Mouse (Mus musculus) ES-E14 (cell line): Measurements from ENCODE around the gene Rgs6. TPM values are rescaled to one million over a fixed set of nuclear protein-coding genes. Genes with fewer than 3 reads are reported as not detected.
A peak's percentile ranks its signal among the peaks of the same experiment; 100 is the strongest.

Source experiments
- DNase-seq: peaks from one replicate; pipeline ENCODE4 v3.0.0-alpha.2; 2013; ENCODE audit warnings: low read depth, low spot score
- H3K27ac ChIP-seq: 2 replicates; pipeline ENCODE4 v1.5.1; 2012; ENCODE audit warnings: low read depth, mild to moderate bottlenecking, low read length, moderate library complexity, mixed read lengths; ENCODE audit not compliant: poor library complexity, insufficient read depth, severe bottlenecking
- H3K36me3 ChIP-seq: 2 replicates; pipeline ENCODE4 v1.6.1; 2012; ENCODE audit warnings: mild to moderate bottlenecking, low read length, moderate library complexity, mixed read lengths; ENCODE audit not compliant: control insufficient read depth, poor library complexity, insufficient read depth, severe bottlenecking
- H3K4me1 ChIP-seq, 2 experiments: fragments of 150-350 bp in 1 of 2; sonication (generic) in 1 of 2; 2 replicates each; pipeline ENCODE4 v1.6.1; 2012; ENCODE audit warnings: low read length in 2 of 2, mild to moderate bottlenecking in 1 of 2, mixed read lengths in 1 of 2; ENCODE audit not compliant: control insufficient read depth in 2 of 2, insufficient read depth in 2 of 2, poor library complexity in 1 of 2
- H3K4me3 ChIP-seq, 2 experiments: fragments of 150-350 bp in 1 of 2; sonication (generic) in 1 of 2; 2 replicates each; pipeline ENCODE4 v1.5.1; 2012; ENCODE audit warnings: low read length in 2 of 2, low read depth in 1 of 2, mild to moderate bottlenecking in 1 of 2, mixed read lengths in 1 of 2; ENCODE audit not compliant: insufficient read depth in 1 of 2, poor library complexity in 1 of 2, severe bottlenecking in 1 of 2
- H3K9ac ChIP-seq: 2 replicates; pipeline ENCODE4 v1.6.1; 2012; ENCODE audit warnings: low read depth, mild to moderate bottlenecking, low read length, mixed read lengths; ENCODE audit not compliant: poor library complexity, insufficient read depth, severe bottlenecking
- H3K9me3 ChIP-seq: fragments of 150-350 bp; sonication (generic); 2 replicates; pipeline ENCODE4 v1.6.1; 2012; ENCODE audit warnings: low read depth, mild to moderate bottlenecking, low read length; ENCODE audit not compliant: control insufficient read depth, insufficient read depth
- CHD2 ChIP-seq: IDR thresholded peaks from 2 replicates; pipeline ENCODE4 v1.6.1; 2014; ENCODE audit warnings: mild to moderate bottlenecking, low read depth, low read length, inconsistent platforms
- HCFC1 ChIP-seq: IDR thresholded peaks from 2 replicates; pipeline ENCODE4 v1.6.1; 2012; ENCODE audit warnings: low read length, inconsistent platforms, borderline replicate concordance; ENCODE audit not compliant: insufficient read depth
- MAFK ChIP-seq: IDR thresholded peaks from 2 replicates; pipeline ENCODE4 v1.6.1; 2014; ENCODE audit warnings: mild to moderate bottlenecking, low read depth, low read length, inconsistent platforms; ENCODE audit not compliant: insufficient read depth
- ZC3H11A ChIP-seq: IDR thresholded peaks from 2 replicates; pipeline ENCODE4 v1.6.1; 2012; ENCODE audit warnings: low read depth, mild to moderate bottlenecking, inconsistent platforms, low read length, borderline replicate concordance
- ZNF384 ChIP-seq: IDR thresholded peaks from 2 replicates; pipeline ENCODE4 v1.6.1; 2012; ENCODE audit warnings: low read depth, low read length, inconsistent platforms
- in situ Hi-C, 2 experiments: fragments of 600-800 bp; cut with MboI; formaldehyde crosslinking; loops; one replicate each; pipeline ENCODE4 v1.15.1; 2025; ENCODE audit warnings: low sequenced_read_pairs in 2 of 2, inconsistent platforms in 1 of 2; ENCODE audit not compliant: unreplicated experiment in 2 of 2
- total RNA-seq: library from RNA; depleted of rRNA; stranded (reverse); fragments of 300-350 nt; gene quantifications from 2 replicates; pipeline ENCODE4 v1.2.3, GENCODE M21; 2012

The Rgs6 gene
- total RNA-seq, 1 experiment = 0.49 TPM

DNA sequence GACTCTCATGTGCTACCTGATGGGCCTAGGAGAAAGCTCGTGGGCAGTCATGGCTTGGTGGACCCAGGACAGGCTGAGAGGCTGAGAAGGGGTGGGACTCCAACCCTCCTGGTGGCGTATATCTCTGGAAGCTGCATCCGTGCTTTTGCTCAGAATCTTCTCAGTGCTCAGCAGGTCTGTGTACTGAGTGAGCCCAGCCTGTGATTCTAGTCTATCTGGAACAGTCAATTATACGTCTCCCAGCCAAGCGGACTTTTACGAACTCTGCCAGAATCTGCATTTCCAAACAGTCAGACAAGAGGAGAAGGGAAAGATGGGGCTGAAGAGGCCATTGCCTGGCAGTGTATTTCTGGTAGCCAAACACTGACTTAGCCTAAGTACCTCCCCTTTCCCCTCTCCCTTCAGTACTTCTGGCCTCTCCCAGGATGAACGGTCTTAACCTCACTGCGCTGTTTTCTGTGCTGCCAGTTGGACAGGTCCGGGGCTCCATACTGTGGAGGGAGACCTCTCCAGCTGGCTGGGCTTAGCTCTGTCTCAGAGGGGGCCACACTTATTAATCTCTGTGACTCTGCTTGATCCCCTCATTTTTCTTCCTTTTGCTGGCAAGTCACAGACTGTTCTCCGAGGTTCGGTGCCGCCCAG lies 110.9 kb downstream of the Rgs6 start:
- Histone ChIP-seq H3K9me3 (no peaks in the 10 kb centered on the region), H3K4me1 (no peaks in the 10 kb centered on the region), H3K4me3 (no peak overlapping the region), H3K27ac (no peak overlapping the region), H3K9ac (no peak overlapping the region), H3K36me3 (no peaks in the 10 kb centered on the region)
- DNase-seq = no peak
- TF ChIP-seq CHD2 (no peak), MAFK (no peak), HCFC1 (no peak), ZC3H11A (no peak), ZNF384 (no peak)
- in situ Hi-C loops = no loop called here

DNA sequence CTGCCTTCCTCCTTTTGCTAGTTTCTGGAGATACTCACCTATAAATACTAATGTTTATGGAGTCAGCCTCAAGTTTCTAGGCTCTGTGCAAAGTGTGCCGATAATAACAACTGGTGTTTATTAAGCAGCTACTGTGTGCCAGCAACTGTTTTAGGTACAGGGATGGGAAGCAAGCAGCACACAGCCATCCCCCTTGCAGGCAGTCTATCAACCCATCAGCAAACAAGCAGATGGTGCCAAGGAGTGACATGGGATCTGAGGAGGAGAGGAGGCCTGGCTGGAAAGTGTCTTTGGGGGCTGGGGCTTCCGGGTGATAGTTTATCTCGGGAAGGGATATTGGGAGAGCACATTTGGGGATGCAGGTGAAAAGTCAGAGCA lies 111.4 kb downstream of the Rgs6 start:
- H3K36me3 ChIP-seq = no peaks in the 10 kb centered on the region
- no peaks in the 10 kb centered on the region for H3K9me3 ChIP-seq
- no peak overlapping the region for H3K9ac ChIP-seq
- no peak overlapping the region for H3K27ac ChIP-seq
- H3K4me3 ChIP-seq = no peak overlapping the region
- DNase-seq = no peak
- H3K4me1 ChIP-seq = no peaks in the 10 kb centered on the region
- TF ChIP-seq ZNF384 (no peak), MAFK (no peak), ZC3H11A (no peak), HCFC1 (no peak), CHD2 (no peak)
- in situ Hi-C loops = no loop called here

DNA sequence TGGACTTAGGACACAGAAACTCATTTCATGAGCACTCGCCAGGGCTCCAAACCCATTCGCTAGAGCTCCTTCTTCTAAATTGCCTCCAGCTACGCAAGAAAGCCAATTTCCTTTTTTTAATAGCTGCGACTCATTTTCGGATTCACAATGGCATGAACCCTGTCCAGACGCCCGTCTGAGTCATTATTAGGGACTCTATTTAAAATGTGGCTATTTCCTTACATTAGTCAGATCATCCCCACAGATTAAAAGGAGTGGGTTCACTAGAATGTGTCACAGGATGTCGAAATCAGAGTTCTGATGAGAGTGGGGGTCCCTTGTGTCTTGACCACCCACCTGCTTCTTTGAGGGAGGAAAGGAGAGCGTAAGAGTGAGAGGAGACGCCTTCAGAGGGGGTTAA lies 112.1 kb downstream of the Rgs6 start:
- H3K9ac ChIP-seq = no peak overlapping the region
- no peaks in the 10 kb centered on the region for H3K4me1 ChIP-seq
- no peak overlapping the region for H3K4me3 ChIP-seq
- DNase-seq = no peak
- no peaks in the 10 kb centered on the region for H3K36me3 ChIP-seq
- in situ Hi-C loops = no loop called here
- H3K27ac ChIP-seq = no peak overlapping the region
- no peak for TF ChIP-seq ZNF384
- TF ChIP-seq ZC3H11A = no peak
- no peak for TF ChIP-seq HCFC1
- no peak for TF ChIP-seq CHD2
- no peak for TF ChIP-seq MAFK
- no peaks in the 10 kb centered on the region for H3K9me3 ChIP-seq

DNA sequence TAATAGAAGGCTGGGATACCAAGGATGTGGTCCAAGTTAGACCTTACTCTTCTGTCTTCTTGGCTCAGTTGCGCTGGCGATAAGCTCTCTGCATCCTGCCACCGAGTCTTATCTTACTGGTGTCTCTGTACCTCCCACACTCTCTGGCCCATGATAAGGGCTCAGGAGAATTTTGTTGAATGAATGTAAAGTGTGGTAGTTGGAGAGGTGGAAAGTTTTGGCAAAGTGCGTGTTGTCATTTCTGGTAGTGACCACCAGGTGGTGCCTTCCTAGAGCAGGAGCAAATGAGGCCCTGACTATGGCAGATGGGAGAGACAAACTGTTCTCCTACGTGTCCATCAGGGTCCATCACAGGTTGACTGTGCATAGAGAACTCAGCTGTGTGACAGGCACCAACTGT lies 112.7 kb downstream of the Rgs6 start:
- no peak overlapping the region for H3K4me3 ChIP-seq
- peak; percentile 21 for DNase-seq
- no peaks in the 10 kb centered on the region for H3K36me3 ChIP-seq
- H3K4me1 ChIP-seq = no peaks in the 10 kb centered on the region
- no peak overlapping the region for H3K9ac ChIP-seq
- in situ Hi-C loops = no loop called here
- TF ChIP-seq ZNF384 (no peak), ZC3H11A (peak; percentile 46; the same call in 1 of the 2 replicates), HCFC1 (no peak), CHD2 (no peak), MAFK (no peak)
- no peaks in the 10 kb centered on the region for H3K9me3 ChIP-seq
- no peak overlapping the region for H3K27ac ChIP-seq
